In the genomic region with DNA sequence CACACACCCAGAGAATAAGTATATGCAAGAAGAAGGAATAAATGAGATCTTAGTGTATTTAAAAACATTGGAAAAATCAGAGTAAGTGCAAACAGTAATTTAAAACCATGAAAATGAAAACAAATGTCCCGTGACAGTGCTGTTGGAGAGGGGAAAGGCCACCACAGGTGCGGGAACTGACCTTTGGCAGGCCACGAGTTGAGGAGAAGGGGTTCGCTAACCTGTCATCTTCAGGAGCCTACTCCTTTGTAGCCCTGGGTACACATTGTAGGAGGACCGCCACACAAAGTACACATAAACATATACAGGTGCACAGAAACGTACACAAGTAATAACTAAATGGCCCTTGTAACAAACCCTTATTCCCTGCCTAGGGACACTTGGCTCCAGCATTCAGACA, we compare ENCODE assay signal across 17 mouse cellular contexts.
"Had no signal": no experiment of that assay in that cellular context is flagged by ENCODE, and none has a peak within 500 bp of the region (broad histone marks: within the 10 kb centered on the region; RNA-seq: fewer than 3 reads in every experiment).

No protein-coding gene starts in this region.

- H3K4me3 ChIP-seq: hindbrain, embryonic 13.5 days; limb, embryonic 13.5 days; lung, embryonic 15.5 days; megakaryocyte, embryonic 14.5 days; neural tube, embryonic 13.5 days had no signal

- H3K36me3 ChIP-seq: limb, embryonic 13.5 days; lung, embryonic 15.5 days had no signal

- H3K27me3 ChIP-seq: hindbrain, embryonic 13.5 days; limb, embryonic 13.5 days; lung, embryonic 15.5 days; megakaryocyte, embryonic 14.5 days; neural tube, embryonic 13.5 days had no signal

- H3K27ac ChIP-seq: hindbrain, embryonic 13.5 days; limb, embryonic 13.5 days; liver, embryonic 14.5 days; lung, embryonic 15.5 days; macrophage; neural tube, embryonic 13.5 days had no signal

- H3K9me3 ChIP-seq: hindbrain, embryonic 13.5 days; limb, embryonic 13.5 days; lung, embryonic 15.5 days; megakaryocyte, embryonic 14.5 days; neural tube, embryonic 13.5 days had no signal

- H3K4me2 ChIP-seq: hindbrain, embryonic 13.5 days; limb, embryonic 13.5 days; lung, embryonic 15.5 days; midbrain, embryonic 11.5 days; neural tube, embryonic 13.5 days had no signal

- DNase-seq: kidney, adult 18-20 months; left cerebral cortex, postnatal 4 days; lung, postnatal 14 days; retina, postnatal 1 day; right cerebral cortex, postnatal 4 days; spleen, adult 18-20 months; thymus, adult 18-20 months; thymus, postnatal 14 days had no signal

- ATAC-seq: midbrain, embryonic 16.5 days had no signal

- H3K9ac ChIP-seq: hindbrain, embryonic 13.5 days; limb, embryonic 13.5 days; liver, embryonic 14.5 days; lung, embryonic 15.5 days; neural tube, embryonic 13.5 days had no signal
